Mouse (Mus musculus) thymus, adult 2 months (tissue): Measurements from ENCODE around the gene Nlrp1b. TPM values are rescaled to one million over a fixed set of nuclear protein-coding genes. Genes with fewer than 3 reads are reported as not detected.

Source experiments
- DNase-seq: peaks from one replicate; pipeline ENCODE4 v3.0.0; 2021
- H3K27ac ChIP-seq: fragments of 200-500 bp; 2 replicates; pipeline ENCODE4 v1.5.1; 2012; ENCODE audit warnings: low read length, control low read depth; ENCODE audit not compliant: control insufficient read depth, insufficient read depth
- H3K27me3 ChIP-seq: fragments of 200-500 bp; 2 replicates; pipeline ENCODE4 v1.6.1; 2012; ENCODE audit warnings: mild to moderate bottlenecking, low read length, moderate library complexity, mixed read lengths; ENCODE audit not compliant: control insufficient read depth, insufficient read depth
- H3K36me3 ChIP-seq: fragments of 200-500 bp; 2 replicates; pipeline ENCODE4 v1.6.1; 2012; ENCODE audit warnings: mild to moderate bottlenecking, low read length, moderate library complexity; ENCODE audit not compliant: control insufficient read depth, insufficient read depth
- H3K4me1 ChIP-seq: fragments of 200-500 bp; replicated peaks from 2 replicates; pipeline ENCODE4 v1.6.1; 2012; ENCODE audit warnings: low read length; ENCODE audit not compliant: control insufficient read depth, insufficient read depth
- H3K4me3 ChIP-seq: fragments of 200-500 bp; 2 replicates; pipeline ENCODE4 v1.5.1; 2012; ENCODE audit warnings: mild to moderate bottlenecking, low read length, control low read depth, moderate library complexity; ENCODE audit not compliant: control insufficient read depth, insufficient read depth
- CTCF ChIP-seq: fragments of 200-500 bp; IDR thresholded peaks from 2 replicates; pipeline ENCODE4 v1.5.1; 2012; ENCODE audit warnings: mild to moderate bottlenecking, control low read depth, low read length, moderate library complexity, borderline replicate concordance; ENCODE audit not compliant: control insufficient read depth, poor library complexity, insufficient read depth; ENCODE audit errors: extremely low read depth
- POLR2A ChIP-seq: fragments of 200-500 bp; IDR thresholded peaks from 2 replicates; pipeline ENCODE4 v1.6.1; 2012; ENCODE audit warnings: mild to moderate bottlenecking, low read length, control low read depth, moderate library complexity; ENCODE audit not compliant: control insufficient read depth, poor library complexity, insufficient read depth; ENCODE audit errors: extremely low read depth
- WGBS: fragments of 180-500 bp; shearing (Covaris S2); methylation state at CpG from one replicate; pipeline ENCODE4 v1.1.7; 2018; 5-methylcytosine and 5-hydroxymethylcytosine counted together
- polyA plus RNA-seq: library from polyadenylated mRNA; depleted of rRNA; stranded (reverse); fragments of >200 nt; gene quantifications from 2 replicates; pipeline ENCODE4 v1.2.3, GENCODE M21; 2012

The Nlrp1b gene
- polyA plus RNA-seq, 1 experiment: 0.84 TPM

DNA sequence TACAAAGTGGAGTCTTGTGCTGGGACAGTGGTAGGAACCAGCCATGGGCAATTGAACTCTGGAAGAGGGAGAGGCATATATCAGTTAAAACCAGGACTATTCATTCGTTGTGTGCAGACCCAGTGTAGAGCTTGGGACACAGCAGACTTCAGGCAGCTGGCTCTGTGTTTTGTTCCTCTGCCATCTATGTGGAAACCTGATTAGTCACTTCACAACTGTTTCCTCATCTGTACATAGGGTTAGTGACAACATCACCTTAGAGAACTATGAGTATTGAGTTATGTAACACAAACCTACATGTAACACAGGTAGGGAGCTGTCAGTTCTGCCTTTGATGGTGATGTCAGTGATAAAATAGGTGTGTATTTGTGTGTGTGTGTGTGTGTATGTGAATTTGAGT, 66.4 kb downstream of the Nlrp1b start:
- no peaks in the 10 kb centered on the region for H3K36me3 ChIP-seq
- WGBS: 90% methylated on average over 1 of the region's 1 CpGs
- TF ChIP-seq CTCF (no peak), POLR2A (no peak)

GRCm38 (mm10) chr11:71159439-71160136, 70.9 kb downstream of the Nlrp1b start:
- H3K36me3 ChIP-seq: no peaks in the 10 kb centered on the region
- no peaks in the 10 kb centered on the region for H3K27me3 ChIP-seq
- 67% methylated on average over 3 of the region's 3 CpGs for WGBS
- H3K4me1 ChIP-seq: no peaks in the 10 kb centered on the region
- H3K27ac ChIP-seq: no peak overlapping the region
- TF ChIP-seq POLR2A: no peak
- no peak for TF ChIP-seq CTCF
- H3K4me3 ChIP-seq: no peak overlapping the region
- DNase-seq: no peak

More for the DNA sequence above, 66.4 kb downstream of the Nlrp1b start:
- Histone ChIP-seq H3K27me3 (no peaks in the 10 kb centered on the region), H3K27ac (no peak overlapping the region), H3K4me3 (no peak overlapping the region), H3K4me1 (no peaks in the 10 kb centered on the region)
- DNase-seq: no peak

GRCm38 (mm10) chr11:71155272-71155671, 75.3 kb downstream of the Nlrp1b start:
- Histone ChIP-seq H3K27me3 (no peaks in the 10 kb centered on the region), H3K36me3 (no peaks in the 10 kb centered on the region), H3K4me3 (no peak overlapping the region), H3K27ac (no peak overlapping the region), H3K4me1 (no peaks in the 10 kb centered on the region)
- WGBS: 91% methylated on average over 1 of the region's 1 CpGs
- no peak for DNase-seq
- TF ChIP-seq POLR2A: no peak
- no peak for TF ChIP-seq CTCF

GRCm38 (mm10) chr11:71144661-71145060, 85.9 kb downstream of the Nlrp1b start, which contains the start of gene Nlrp1a:
TSS of gene Nlrp1a (minus strand) at chr11:71144704.
- no peaks in the 10 kb centered on the region for H3K27me3 ChIP-seq
- peak; percentile 12 for DNase-seq
- 27% methylated on average over 3 of the region's 3 CpGs for WGBS

DNA sequence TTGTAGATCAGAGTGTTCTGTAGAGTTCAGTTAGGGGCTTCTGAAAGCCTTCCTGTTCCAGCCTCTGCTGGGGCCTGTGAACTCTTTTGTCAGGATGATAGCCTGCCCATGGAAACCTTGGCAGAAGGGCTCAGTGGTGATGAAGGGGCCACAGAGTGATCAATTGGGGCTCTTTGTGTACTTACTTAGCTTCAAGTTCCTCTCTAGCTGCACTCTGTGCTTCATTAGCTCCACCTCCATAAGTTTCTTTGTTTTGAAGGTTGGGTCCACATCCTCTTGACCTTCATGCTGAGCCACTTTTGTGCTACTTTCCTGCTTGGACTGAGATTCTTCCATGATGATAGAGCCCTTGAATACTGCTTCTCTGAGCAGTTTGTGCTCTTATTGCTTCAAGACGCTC, 88.5 kb downstream of the Nlrp1b start:
- no peak for TF ChIP-seq POLR2A
- TF ChIP-seq CTCF: no peak
- 94% methylated on average over 1 of the region's 1 CpGs for WGBS
- H3K4me3 ChIP-seq: no peak overlapping the region
- DNase-seq: no peak
- H3K36me3 ChIP-seq: no peaks in the 10 kb centered on the region
- no peaks in the 10 kb centered on the region for H3K27me3 ChIP-seq
- H3K27ac ChIP-seq: no peak overlapping the region
- H3K4me1 ChIP-seq: peaks cover 7% of the 10 kb centered on the region

More at GRCm38 (mm10) chr11:71144661-71145060, 85.9 kb downstream of the Nlrp1b start, which contains the start of gene Nlrp1a:
- Histone ChIP-seq H3K27ac (peak within 1 kb of the TSS; percentile 74; the same call in 1 of the 2 replicates), H3K4me1 (peaks cover 7% of the 10 kb centered on the region), H3K36me3 (no peaks in the 10 kb centered on the region), H3K4me3 (no peak within 1 kb of the TSS)
- TF ChIP-seq POLR2A (no peak), CTCF (no peak)

GRCm38 (mm10) chr11:71107128-71107527, 123.4 kb downstream of the Nlrp1b start:
- Histone ChIP-seq H3K4me1 (no peaks in the 10 kb centered on the region), H3K27me3 (no peaks in the 10 kb centered on the region), H3K27ac (no peak overlapping the region), H3K4me3 (no peak overlapping the region), H3K36me3 (no peaks in the 10 kb centered on the region)
- no peak for DNase-seq
- 95% methylated on average over 2 of the region's 2 CpGs for WGBS
- no peak for TF ChIP-seq POLR2A
- no peak for TF ChIP-seq CTCF
